Mouse (Mus musculus) ES-Bruce4 (cell line): Measurements from ENCODE around the gene Srp54c.
"Not testable (repeated sequence)": the region's sequence is repeated elsewhere in the genome, so short reads cannot be mapped to it uniquely, and the experiment has no call there.

Source experiments
- CTCF ChIP-seq: IDR thresholded peaks from one replicate; pipeline ENCODE4 v1.8.1; 2011; ENCODE audit warnings: low read depth, low read length
- EP300 ChIP-seq: IDR thresholded peaks from 2 replicates; pipeline ENCODE4 v1.6.1; 2011; ENCODE audit warnings: low read depth, low read length; ENCODE audit not compliant: insufficient read depth
- POLR2A ChIP-seq: IDR thresholded peaks from one replicate; pipeline ENCODE4 v1.8.1; 2011; ENCODE audit warnings: low read length; ENCODE audit not compliant: insufficient read depth

DNA sequence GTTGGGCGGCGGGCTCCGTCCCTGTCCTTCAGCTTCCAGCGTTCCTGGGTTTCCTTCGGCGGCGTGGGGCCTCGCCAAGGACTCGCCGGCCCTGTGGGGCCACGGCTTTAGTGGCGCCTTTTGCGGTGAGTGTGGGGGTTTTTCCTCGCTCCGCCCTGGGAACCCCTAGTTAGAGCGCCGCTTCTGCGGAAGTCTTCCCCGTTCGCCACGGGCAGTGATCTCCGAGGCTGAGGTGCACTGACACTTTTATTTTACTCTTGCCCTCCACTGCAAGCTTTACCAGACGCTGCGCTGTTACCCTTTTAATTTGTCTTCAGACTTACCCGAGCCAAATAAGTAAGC, 523 bp downstream of the Srp54c start:
- not testable (repeated sequence) for TF ChIP-seq CTCF, EP300, POLR2A
